Mouse (Mus musculus): ENCODE results near the gene Kcnmb3.
"Not testable (repeated sequence)": the region's sequence is repeated elsewhere in the genome, so short reads cannot be mapped to it uniquely, and the experiment has no call there.

The Kcnmb3 gene

GRCm38 (mm10) chr3:32429351-32429750, 62.7 kb downstream of the Kcnmb3 start:
- not testable (repeated sequence) for DNase-seq

GRCm38 (mm10) chr3:32428921-32429320, 63.1 kb downstream of the Kcnmb3 start:
- DNase-seq, result no peak

DNA sequence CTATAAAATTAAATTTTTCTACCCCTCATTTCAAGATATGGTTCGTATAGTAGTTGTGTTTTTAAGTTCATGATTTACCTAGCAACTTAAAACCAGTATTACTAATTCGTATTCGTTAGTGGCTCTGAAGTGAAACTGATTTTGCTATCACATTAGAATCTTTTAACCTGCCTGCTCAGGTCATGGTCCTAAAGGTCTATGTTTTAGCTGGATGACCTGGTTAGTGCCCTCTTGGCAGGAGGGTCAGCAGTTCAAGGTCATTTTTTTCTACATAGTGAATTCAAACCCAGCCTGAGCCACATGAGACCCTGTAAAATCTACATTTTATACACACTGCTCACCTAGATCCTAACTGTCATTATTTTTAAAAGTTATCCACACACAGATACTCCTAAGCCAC, 63.7 kb downstream of the Kcnmb3 start:
- no peak for DNase-seq

DNA sequence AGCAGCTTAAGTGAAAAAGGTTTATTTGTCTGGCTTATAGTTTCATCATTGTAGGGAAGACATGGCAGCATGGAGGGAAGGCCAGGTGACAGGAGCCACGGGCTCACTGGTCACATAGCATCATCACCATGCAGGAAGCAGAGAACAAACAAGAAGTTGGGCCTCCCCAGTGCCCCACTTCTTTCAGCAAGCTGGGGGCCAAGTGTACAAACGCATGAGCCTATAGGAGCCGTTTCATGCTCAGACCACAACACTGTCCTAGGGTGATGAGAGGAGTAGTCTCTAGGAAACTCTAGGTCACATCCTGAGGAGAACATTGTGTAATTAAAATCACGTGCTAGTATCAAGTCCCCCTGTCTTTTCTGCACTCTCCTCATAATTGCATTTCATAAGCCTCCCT, 64.3 kb downstream of the Kcnmb3 start:
- no peak for DNase-seq
